Mouse (Mus musculus) intestine, postnatal 0 days (tissue): ENCODE data around the gene Tbl1x. TPM values are rescaled to one million over a fixed set of nuclear protein-coding genes. Genes with fewer than 3 reads are reported as not detected.

Experiments used
- ATAC-seq: fragments of 200-750 bp; cut with Nextera tagmentation; 2 replicates; pipeline ENCODE4 v1.8.0; 2017; ENCODE audit warnings: mild to moderate bottlenecking, moderate TSS enrichment, moderate library complexity
- H3K27ac ChIP-seq: fragments of 300-500 bp; sonication (generic); 2 replicates; pipeline ENCODE4 v1.5.1; 2014; ENCODE audit warnings: mild to moderate bottlenecking, low read depth, low read length, moderate library complexity
- H3K27me3 ChIP-seq: fragments of 300-500 bp; sonication (generic); replicated peaks from 2 replicates; pipeline ENCODE4 v1.6.1; 2014; ENCODE audit warnings: low read length, mixed read lengths; ENCODE audit not compliant: control insufficient read depth, insufficient read depth
- H3K36me3 ChIP-seq: fragments of 300-500 bp; sonication (generic); 2 replicates; pipeline ENCODE4 v1.6.1; 2014; ENCODE audit warnings: mild to moderate bottlenecking, moderate library complexity; ENCODE audit not compliant: control insufficient read depth, insufficient read depth
- H3K4me1 ChIP-seq: fragments of 300-500 bp; sonication (generic); replicated peaks from 2 replicates; pipeline ENCODE4 v1.6.1; 2014; ENCODE audit warnings: antibody characterized with exemption, low read length, mixed read lengths; ENCODE audit not compliant: control insufficient read depth, insufficient read depth
- H3K4me2 ChIP-seq: fragments of 300-500 bp; sonication (generic); replicated peaks from 2 replicates; pipeline ENCODE4 v1.6.1; 2014; ENCODE audit warnings: low read depth, mild to moderate bottlenecking, moderate library complexity
- H3K4me3 ChIP-seq: fragments of 300-500 bp; sonication (generic); 2 replicates; pipeline ENCODE4 v1.5.1; 2014; ENCODE audit warnings: low read depth, low read length
- H3K9ac ChIP-seq: fragments of 300-500 bp; sonication (generic); 2 replicates; pipeline ENCODE4 v1.6.1; 2014; ENCODE audit warnings: mild to moderate bottlenecking, low read depth, low read length
- H3K9me3 ChIP-seq: fragments of 300-500 bp; sonication (generic); 2 replicates; pipeline ENCODE4 v1.6.1; 2016; ENCODE audit warnings: mixed run types; ENCODE audit not compliant: control insufficient read depth
- CTCF ChIP-seq: sonication (generic); IDR thresholded peaks from 2 replicates; pipeline ENCODE4 v1.5.1; 2016; ENCODE audit warnings: low read depth, mild to moderate bottlenecking, control low read depth, antibody characterized with exemption, moderate library complexity
- WGBS: fragments of 180-500 bp; shearing (Covaris S2); extraction: QIAGEN DNeasy Blood & Tissue Kit; methylation state at CpG from one replicate; pipeline ENCODE4 v1.1.7; 2014; 5-methylcytosine and 5-hydroxymethylcytosine counted together
- polyA plus RNA-seq: library from polyadenylated mRNA; unstranded; fragments of >200 nt; fragmentation: Nextera tagmentation; extraction: Ambion mirVana; gene quantifications from 2 replicates; pipeline ENCODE4 v1.2.1, GENCODE M21; 2015

Tbl1x gene
- polyA plus RNA-seq, 1 experiment from 2014 or later = 22.5 TPM

DNA sequence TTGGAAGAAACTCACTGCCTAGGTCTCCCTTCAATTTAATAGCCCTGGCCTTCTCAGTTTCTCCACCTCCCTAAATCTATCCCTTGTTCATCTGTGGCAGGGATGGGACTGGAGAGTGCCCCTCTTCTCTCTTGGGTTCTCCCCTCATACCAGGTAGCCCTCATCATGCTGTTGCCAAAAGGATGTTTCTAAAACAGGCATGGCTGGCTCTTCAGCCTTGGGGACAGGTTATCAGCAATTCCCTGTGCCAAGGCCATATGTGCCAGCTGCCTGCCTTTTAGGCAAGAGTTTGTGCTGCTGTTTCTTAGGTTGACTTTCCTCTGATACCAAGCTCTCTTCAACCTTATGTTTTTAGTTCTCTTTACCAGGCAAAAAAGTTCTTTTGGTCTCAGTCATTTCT lies 39.6 kb downstream of the Tbl1x start:
- no peak for TF ChIP-seq CTCF
- no peak overlapping the region for H3K27ac ChIP-seq
- no peaks in the 10 kb centered on the region for H3K9me3 ChIP-seq
- H3K36me3 ChIP-seq = no peaks in the 10 kb centered on the region
- no peak overlapping the region for H3K4me2 ChIP-seq
- no peak for ATAC-seq
- no peak overlapping the region for H3K9ac ChIP-seq
- no peaks in the 10 kb centered on the region for H3K27me3 ChIP-seq
- H3K4me3 ChIP-seq = no peak overlapping the region
- H3K4me1 ChIP-seq = no peaks in the 10 kb centered on the region

DNA sequence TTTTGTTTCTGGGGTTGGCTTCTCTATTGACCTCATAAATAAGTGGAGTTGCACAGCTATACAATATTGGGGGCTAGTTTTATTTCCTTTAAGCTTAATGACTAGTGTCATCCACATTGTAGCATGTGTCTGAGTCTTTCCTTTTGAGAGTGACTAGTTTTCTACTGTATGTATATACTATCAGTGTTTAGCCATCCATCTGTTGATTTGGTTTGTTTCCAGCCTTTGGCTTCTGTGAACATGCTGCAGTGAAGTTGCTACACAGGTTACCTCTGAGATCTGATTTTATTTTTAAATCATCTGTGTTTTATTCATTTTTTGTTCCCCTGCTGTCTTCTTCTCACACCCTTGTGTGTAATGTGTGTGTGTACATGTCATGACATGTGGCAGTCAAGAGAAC lies 40.5 kb downstream of the Tbl1x start:
- no peak for TF ChIP-seq CTCF

DNA sequence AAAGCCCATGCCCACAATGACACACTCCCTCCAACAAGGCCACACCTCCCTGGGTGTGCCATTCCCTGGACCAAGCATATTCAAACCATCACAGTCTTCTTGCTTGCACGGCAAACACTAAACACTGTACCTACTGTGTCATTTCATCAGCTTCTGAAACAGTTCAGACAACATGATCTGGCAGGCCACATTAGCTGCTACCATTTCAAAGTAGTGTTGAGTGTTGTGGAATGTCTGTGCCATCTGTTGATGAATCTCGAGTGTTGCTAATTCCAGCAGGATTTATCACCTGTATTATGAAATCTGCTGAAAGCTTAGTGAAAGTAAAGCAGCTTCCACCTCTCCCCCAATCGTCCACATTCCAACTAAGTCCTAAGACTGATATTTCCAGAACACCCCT lies 41.3 kb downstream of the Tbl1x start:
- no peaks in the 10 kb centered on the region for H3K27me3 ChIP-seq
- 61% methylated on average over 3 of the region's 3 CpGs for WGBS
- H3K27ac ChIP-seq = no peak overlapping the region
- TF ChIP-seq CTCF = no peak
- no peak overlapping the region for H3K4me2 ChIP-seq
- no peak overlapping the region for H3K9ac ChIP-seq
- 0 out of 2 replicates have a peak, but pooled peaks cover 3% of the 10 kb centered on the region for H3K4me1 ChIP-seq
- H3K36me3 ChIP-seq = no peaks in the 10 kb centered on the region
- no peaks in the 10 kb centered on the region for H3K9me3 ChIP-seq
- no peak overlapping the region for H3K4me3 ChIP-seq
- ATAC-seq = no peak

More for the DNA sequence above, 40.5 kb downstream of the Tbl1x start:
- Histone ChIP-seq H3K27ac (no peak overlapping the region), H3K4me3 (no peak overlapping the region), H3K36me3 (no peaks in the 10 kb centered on the region), H3K27me3 (no peaks in the 10 kb centered on the region), H3K9ac (no peak overlapping the region), H3K9me3 (no peaks in the 10 kb centered on the region), H3K4me1 (0 out of 2 replicates have a peak, but pooled peaks cover 1% of the 10 kb centered on the region), H3K4me2 (no peak overlapping the region)
- ATAC-seq = no peak

DNA sequence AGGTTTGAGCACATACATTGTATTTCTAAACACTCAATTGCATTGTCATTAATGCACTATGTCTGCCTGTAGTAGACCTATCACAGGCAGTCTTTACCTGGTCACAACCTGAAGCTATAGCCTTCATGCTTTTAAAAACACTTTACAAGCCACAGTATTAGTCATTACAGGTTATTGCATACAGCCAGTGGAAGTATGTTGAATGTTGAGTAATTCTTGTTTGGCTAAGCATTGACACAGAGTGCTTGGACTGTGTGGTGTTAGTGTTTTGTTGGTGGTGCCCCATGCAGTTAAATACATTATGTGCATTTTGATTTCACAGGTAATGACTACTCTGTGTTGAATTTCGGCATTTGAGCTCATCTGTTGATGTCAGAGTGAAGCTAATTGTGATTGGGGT lies 45.2 kb downstream of the Tbl1x start:
- 0 out of 2 replicates have a peak, but pooled peaks have one; percentile 19 for ATAC-seq
- H3K9me3 ChIP-seq = no peaks in the 10 kb centered on the region
- no peaks in the 10 kb centered on the region for H3K36me3 ChIP-seq
- no peak overlapping the region for H3K4me3 ChIP-seq
- H3K27ac ChIP-seq = no peak overlapping the region
- no peak overlapping the region for H3K4me2 ChIP-seq
- no peak for TF ChIP-seq CTCF
- 67% methylated on average over 1 of the region's 1 CpGs for WGBS
- no peaks in the 10 kb centered on the region for H3K27me3 ChIP-seq
- no peak overlapping the region for H3K9ac ChIP-seq
- H3K4me1 ChIP-seq = 0 out of 2 replicates have a peak, but pooled peaks cover 3% of the 10 kb centered on the region

DNA sequence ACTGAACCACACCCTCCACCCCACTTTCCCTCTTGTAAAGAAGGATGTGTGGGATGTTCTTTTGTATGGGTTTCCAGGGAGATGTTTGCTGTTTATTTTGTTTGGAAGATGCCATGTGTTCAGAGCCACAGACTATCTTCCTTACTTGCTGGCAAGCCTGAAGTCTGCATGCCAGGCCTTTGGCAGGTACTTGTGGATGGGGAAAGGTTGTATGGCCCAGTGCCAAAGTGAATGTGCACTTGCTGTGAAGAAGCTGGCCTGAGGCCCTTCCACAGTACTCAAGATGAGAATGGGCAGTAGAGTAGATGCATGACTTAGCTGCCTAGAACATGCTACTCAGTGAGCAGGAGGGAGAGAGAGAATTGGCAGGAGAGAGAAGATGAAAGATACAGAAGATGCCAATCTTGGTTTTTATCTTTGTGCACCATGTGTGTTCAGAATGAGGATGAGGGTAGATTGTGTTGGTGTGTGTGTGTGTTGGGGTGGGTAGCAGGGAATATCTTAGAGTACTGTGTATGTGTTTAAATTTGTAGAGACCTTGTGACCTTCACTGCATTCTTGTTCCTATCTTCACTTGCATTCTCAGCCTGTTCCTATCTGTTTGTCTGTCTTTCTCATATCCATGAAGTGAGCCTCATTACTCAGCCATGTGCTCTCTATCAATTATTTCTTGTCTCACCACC lies 48.5 kb downstream of the Tbl1x start:
- TF ChIP-seq CTCF = no peak
- ATAC-seq = no peak
- H3K9ac ChIP-seq = no peak overlapping the region

DNA sequence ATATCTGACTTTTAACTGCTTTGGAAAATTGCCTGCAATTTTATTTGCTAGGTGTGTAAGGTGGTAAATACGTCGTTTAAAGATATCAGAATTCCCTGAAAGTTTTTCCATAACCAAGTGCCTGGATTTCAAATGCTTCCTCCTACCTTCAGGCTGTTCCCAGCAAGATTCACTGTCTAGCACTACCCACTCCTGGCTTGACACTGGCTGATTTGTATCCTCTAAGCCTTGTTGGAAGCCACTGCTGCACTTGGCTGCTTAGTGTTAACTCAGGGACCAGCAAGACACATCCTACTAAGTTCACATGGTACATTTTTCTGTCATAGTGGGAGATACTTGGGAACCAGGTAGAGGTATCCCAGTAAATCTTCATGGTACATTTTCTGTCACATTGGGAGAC lies 52.8 kb downstream of the Tbl1x start:
- WGBS = 72% methylated on average over 2 of the region's 2 CpGs

More for the DNA sequence above, 48.5 kb downstream of the Tbl1x start:
- Histone ChIP-seq H3K4me3 (no peak overlapping the region), H3K4me2 (no peak overlapping the region), H3K36me3 (no peaks in the 10 kb centered on the region), H3K27me3 (no peaks in the 10 kb centered on the region), H3K27ac (no peak overlapping the region), H3K4me1 (0 out of 2 replicates have a peak, but pooled peaks cover 3% of the 10 kb centered on the region), H3K9me3 (0 out of 2 replicates have a peak, but pooled peaks cover 3% of the 10 kb centered on the region)

More for the DNA sequence above, 52.8 kb downstream of the Tbl1x start:
- no peak overlapping the region for H3K27ac ChIP-seq
- no peak overlapping the region for H3K4me3 ChIP-seq
- no peaks in the 10 kb centered on the region for H3K27me3 ChIP-seq
- H3K4me1 ChIP-seq = no peaks in the 10 kb centered on the region
- H3K36me3 ChIP-seq = no peaks in the 10 kb centered on the region
- H3K4me2 ChIP-seq = no peak overlapping the region
- H3K9ac ChIP-seq = no peak overlapping the region
- H3K9me3 ChIP-seq = 0 out of 2 replicates have a peak, but pooled peaks cover 3% of the 10 kb centered on the region
- no peak for TF ChIP-seq CTCF
- no peak for ATAC-seq
